In the genomic region with DNA sequence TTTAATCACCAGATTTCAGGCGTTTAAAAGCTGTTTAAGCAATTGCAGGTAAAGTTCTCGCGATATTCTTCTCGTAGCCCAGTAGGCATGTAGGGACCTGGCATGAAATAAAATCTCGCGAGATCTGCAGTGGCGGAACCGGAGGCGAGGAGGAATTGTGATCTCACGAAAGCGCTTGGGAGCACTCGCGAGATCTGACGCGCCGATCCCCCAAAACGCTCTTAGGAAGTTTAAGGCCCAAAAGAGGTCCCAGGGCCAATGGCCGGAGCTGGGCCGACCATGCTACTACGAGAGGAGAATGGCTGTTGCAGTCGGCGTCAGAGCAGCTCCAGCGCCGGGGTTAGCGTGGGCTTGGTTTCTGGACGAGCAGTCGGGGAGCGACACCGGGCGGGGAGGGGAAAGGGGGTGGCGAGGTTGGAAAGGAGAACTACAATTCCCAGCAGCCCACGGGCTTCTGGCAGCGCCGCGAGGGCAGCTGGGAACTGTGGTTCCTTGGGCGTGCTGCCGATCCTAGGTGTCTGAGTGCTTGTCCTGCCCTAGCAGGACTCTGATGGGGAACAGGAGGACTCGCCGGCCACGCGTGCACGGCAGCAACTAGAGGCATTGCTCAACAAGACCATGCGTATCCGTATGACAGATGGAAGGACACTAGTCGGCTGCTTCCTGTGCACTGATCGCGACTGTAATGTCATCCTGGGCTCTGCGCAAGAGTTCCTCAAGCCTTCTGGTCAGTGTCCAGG, we compare ENCODE assay signal across 8 mouse cellular contexts. TPM values are rescaled to one million over a fixed set of nuclear protein-coding genes. Genes with fewer than 3 reads are reported as not detected.
DNase-seq lines count a peak whose midpoint lies in the region; ATAC-seq and TF ChIP-seq lines count a peak whose summit lies in the region.

No protein-coding gene starts in this region.

- no peaks in the 10 kb centered on the region for H3K27me3 ChIP-seq in heart, embryonic 11.5 days (ENCODE audit: control insufficient read depth, insufficient read depth, low read length)
- no peaks in the 10 kb centered on the region for H3K27me3 ChIP-seq in kidney, embryonic 16.5 days (ENCODE audit: insufficient read depth, low read length)
- H3K27me3 ChIP-seq in liver, adult 2 months (ENCODE audit: control insufficient read depth, insufficient read depth, low read length), result no peaks in the 10 kb centered on the region
- H3K27me3 ChIP-seq in myocyte (ENCODE audit: control insufficient read depth, insufficient read depth, insufficient read length), result no peaks in the 10 kb centered on the region
- H3K27me3 ChIP-seq in splenic B cell, adult 2 months (ENCODE audit: control insufficient read depth, insufficient read depth, low read length, poor library complexity, severe bottlenecking), result no peaks in the 10 kb centered on the region

- peaks cover 13% of the 10 kb centered on the region for H3K36me3 ChIP-seq in heart, embryonic 11.5 days (ENCODE audit: control insufficient read depth, insufficient read depth, low read length)
- peaks cover 16% of the 10 kb centered on the region for H3K36me3 ChIP-seq in kidney, embryonic 16.5 days (ENCODE audit: insufficient read depth, low read length)
- peaks cover 4% of the 10 kb centered on the region; the same call in 1 of the 2 replicates for H3K36me3 ChIP-seq in liver, adult 2 months (ENCODE audit: control insufficient read depth, insufficient read depth, low read length)
- H3K36me3 ChIP-seq in myocyte (ENCODE audit: control insufficient read depth, insufficient read depth), result peaks cover 17% of the 10 kb centered on the region
- H3K36me3 ChIP-seq in splenic B cell, adult 2 months (ENCODE audit: control insufficient read depth, insufficient read depth, low read length, poor library complexity, severe bottlenecking), result peaks cover 2% of the 10 kb centered on the region; the same call in 1 of the 2 replicates

- H3K27ac ChIP-seq in bone marrow macrophage, adult 2 months (ENCODE audit: insufficient read depth, low read depth, low read length), result peak overlapping the region; percentile 92
- peak overlapping the region; percentile 89 for H3K27ac ChIP-seq in heart, embryonic 11.5 days (ENCODE audit: low read depth, low read length)
- H3K27ac ChIP-seq in kidney, embryonic 16.5 days (ENCODE audit: low read length), result peak overlapping the region; percentile 99
- peak overlapping the region; percentile 95 for H3K27ac ChIP-seq in liver, adult 2 months (replicated peaks; ENCODE audit: insufficient read depth, low read depth, low read length)

- WGBS in heart, embryonic 11.5 days (ENCODE audit: insufficient replicate concordance), result under 1% methylated on average over 48 of the region's 48 CpGs
- under 1% methylated on average over 48 of the region's 48 CpGs for WGBS in kidney, embryonic 16.5 days
- under 1% methylated on average over 48 of the region's 48 CpGs for WGBS in liver, adult 2 months

- no peaks in the 10 kb centered on the region for H3K9me3 ChIP-seq in heart, embryonic 11.5 days (replicated peaks; ENCODE audit: control insufficient read depth, low read length)
- H3K9me3 ChIP-seq in kidney, embryonic 16.5 days (ENCODE audit: low read length), result no peaks in the 10 kb centered on the region

- TF ChIP-seq POLR2A in bone marrow macrophage, adult 2 months (IDR thresholded peaks at IDR 0.05; ENCODE audit: borderline replicate concordance, low read depth, low read length), result no peak
- peak; percentile 44; the same call in 1 of the 2 replicates for TF ChIP-seq POLR2A in liver, adult 2 months (IDR thresholded peaks at IDR 0.05; ENCODE audit: extremely low read depth, insufficient read depth, low read length)
- peak; percentile 77 for TF ChIP-seq POLR2A in myocyte (IDR thresholded peaks at IDR 0.05; ENCODE audit: insufficient read length, low read depth)

- TF ChIP-seq CTCF in bone marrow macrophage, adult 2 months (IDR thresholded peaks at IDR 0.05; ENCODE audit: low read depth, low read length), result no peak
- no peak for TF ChIP-seq CTCF in liver, adult 2 months (IDR thresholded peaks at IDR 0.05; ENCODE audit: low read depth, low read length)

- H3K79me2 ChIP-seq in liver, adult 2 months (ENCODE audit: control insufficient read depth, insufficient read depth, low read length), result no peaks in the 10 kb centered on the region; the same call in 1 of the 2 replicates
- peaks cover 15% of the 10 kb centered on the region for H3K79me2 ChIP-seq in myocyte (ENCODE audit: control insufficient read depth, insufficient read depth)

- H3K9ac ChIP-seq in heart, embryonic 11.5 days (ENCODE audit: low read depth, low read length), result peak overlapping the region; percentile 86
- H3K9ac ChIP-seq in kidney, embryonic 16.5 days (replicated peaks; ENCODE audit: low read length), result peak overlapping the region; percentile 98
- H3K9ac ChIP-seq in liver, adult 2 months (ENCODE audit: low read depth, low read length), result peak overlapping the region; percentile 92

- peak overlapping the region; percentile 81 for H3K4me2 ChIP-seq in heart, embryonic 11.5 days
- H3K4me2 ChIP-seq in kidney, embryonic 16.5 days (replicated peaks; ENCODE audit: low read depth, low read length), result peak overlapping the region; percentile 80
- H3K4me2 ChIP-seq in myocyte (ENCODE audit: low read depth), result peak overlapping the region; percentile 95

- H3K4me1 ChIP-seq in bone marrow macrophage, adult 2 months (ENCODE audit: control insufficient read depth, insufficient read depth, low read length), result no peaks in the 10 kb centered on the region
- peaks cover 43% of the 10 kb centered on the region for H3K4me1 ChIP-seq in heart, embryonic 11.5 days (ENCODE audit: control insufficient read depth, insufficient read depth, low read length)
- peaks cover 43% of the 10 kb centered on the region for H3K4me1 ChIP-seq in kidney, embryonic 16.5 days (ENCODE audit: insufficient read depth, low read length)
- H3K4me1 ChIP-seq in liver, adult 2 months (ENCODE audit: control insufficient read depth, insufficient read depth, low read length), result peaks cover 6% of the 10 kb centered on the region

- peak; percentile 100 for DNase-seq in A20 (ENCODE audit: low read depth, low spot score)
- peak; percentile 97 for DNase-seq in liver, adult 2 months (ENCODE audit: extremely low read depth, low read depth, low spot score)
- DNase-seq in splenic B cell, adult 2 months (ENCODE audit: low read depth, low spot score), result peak; percentile 99

- peak; percentile 87 for ATAC-seq in erythroblast, adult 5-6 weeks (replicated peaks; ENCODE audit: low FRiP score, poor library complexity, severe bottlenecking)
- peak; percentile 80 for ATAC-seq in heart, embryonic 11.5 days (replicated peaks; ENCODE audit: insufficient number of reproducible peaks, low FRiP score, low TSS enrichment)
- peak; percentile 88 for ATAC-seq in kidney, embryonic 16.5 days (ENCODE audit: low FRiP score, low TSS enrichment)

- peak overlapping the region; percentile 85 for H3ac ChIP-seq in myocyte (ENCODE audit: control insufficient read depth, insufficient read length)

- H3K4me3 ChIP-seq in bone marrow macrophage, adult 2 months (ENCODE audit: insufficient read depth, low read length), result peak overlapping the region; percentile 76
- peak overlapping the region; percentile 59 for H3K4me3 ChIP-seq in heart, embryonic 11.5 days (ENCODE audit: low read depth, low read length)
- H3K4me3 ChIP-seq in kidney, embryonic 16.5 days (ENCODE audit: low read length), result peak overlapping the region; percentile 82
- peak overlapping the region; percentile 79 for H3K4me3 ChIP-seq in liver, adult 2 months (ENCODE audit: insufficient read depth, low read depth, low read length)
- peak overlapping the region; percentile 81 for H3K4me3 ChIP-seq in myocyte

RNA-seq across cellular contexts. Expression of a gene that starts 0.4 kb away (rescaled TPM):
- 22.5 and 23.2 TPM in 2 replicates for polyA plus RNA-seq in bone marrow macrophage, adult 2 months (2012; ENCODE audit: insufficient read depth, insufficient read length, missing spikeins)
- 12.5 and 16.1 TPM in 2 replicates for total RNA-seq in erythroblast, adult 5-6 weeks (2015; ENCODE audit: low replicate concordance)
- total RNA-seq in erythroblast, adult 5-6 weeks (2017; ENCODE audit: low replicate concordance), result 23.5 and 31.4 TPM in 2 replicates
- polyA plus RNA-seq in heart, embryonic 11.5 days (2014; fragmentation: Nextera tagmentation; extraction: Ambion mirVana), result 19.6 and 25.0 TPM in 2 replicates
- polyA plus RNA-seq in kidney, embryonic 16.5 days (2015; fragmentation: Nextera tagmentation; extraction: Ambion mirVana), result 34.0 and 37.3 TPM in 2 replicates
- 33.9 and 40.7 TPM in 2 replicates for total RNA-seq in liver, adult 2 months (2014; rRNA removed)
- 21.1 and 22.1 TPM in 2 replicates for polyA plus RNA-seq in liver, adult 2 months (2012; rRNA removed)
- polyA plus RNA-seq in myocyte (2012; fragmentation: generic; extraction: Trizol), result 23.0 TPM

RNA-seq across cellular contexts. Expression of a gene that starts 0.5 kb away (rescaled TPM):
- polyA plus RNA-seq in bone marrow macrophage, adult 2 months (2012; ENCODE audit: insufficient read depth, insufficient read length, missing spikeins), result 69.8 and 73.7 TPM in 2 replicates
- total RNA-seq in erythroblast, adult 5-6 weeks (2015; ENCODE audit: low replicate concordance), result 25.6 and 30.3 TPM in 2 replicates
- 18.5 and 25.2 TPM in 2 replicates for total RNA-seq in erythroblast, adult 5-6 weeks (2017; ENCODE audit: low replicate concordance)
- 166 and 170 TPM in 2 replicates for polyA plus RNA-seq in heart, embryonic 11.5 days (2014; fragmentation: Nextera tagmentation; extraction: Ambion mirVana)
- 142 and 150 TPM in 2 replicates for polyA plus RNA-seq in kidney, embryonic 16.5 days (2015; fragmentation: Nextera tagmentation; extraction: Ambion mirVana)
- total RNA-seq in liver, adult 2 months (2014; rRNA removed), result 86.6 and 91.5 TPM in 2 replicates
- 133 and 150 TPM in 2 replicates for polyA plus RNA-seq in liver, adult 2 months (2012; rRNA removed)
- polyA plus RNA-seq in myocyte (2012; fragmentation: generic; extraction: Trizol), result 126 TPM

RNA-seq across cellular contexts. Expression of a gene that starts 2.2 kb away (rescaled TPM):
- not detected in 2 replicates for polyA plus RNA-seq in bone marrow macrophage, adult 2 months (2012; ENCODE audit: insufficient read depth, insufficient read length, missing spikeins)
- not detected in 2 replicates for total RNA-seq in erythroblast, adult 5-6 weeks (2015; ENCODE audit: low replicate concordance)
- not detected in 2 replicates for total RNA-seq in erythroblast, adult 5-6 weeks (2017; ENCODE audit: low replicate concordance)
- 30.5 and 31.7 TPM in 2 replicates for polyA plus RNA-seq in heart, embryonic 11.5 days (2014; fragmentation: Nextera tagmentation; extraction: Ambion mirVana)
- 46.5 and 47.7 TPM in 2 replicates for polyA plus RNA-seq in kidney, embryonic 16.5 days (2015; fragmentation: Nextera tagmentation; extraction: Ambion mirVana)
- 1.3 and 1.7 TPM in 2 replicates for total RNA-seq in liver, adult 2 months (2014; rRNA removed)
- 6.7 and 8.5 TPM in 2 replicates for polyA plus RNA-seq in liver, adult 2 months (2012; rRNA removed)
- 0.16 TPM for polyA plus RNA-seq in myocyte (2012; fragmentation: generic; extraction: Trizol)

RNA-seq across cellular contexts. Expression of a gene that starts 17.7 kb away (rescaled TPM):
- 8.1 and 9.3 TPM in 2 replicates for polyA plus RNA-seq in bone marrow macrophage, adult 2 months (2012; ENCODE audit: insufficient read depth, insufficient read length, missing spikeins)
- 5.8 and 8.2 TPM in 2 replicates for total RNA-seq in erythroblast, adult 5-6 weeks (2015; ENCODE audit: low replicate concordance)
- total RNA-seq in erythroblast, adult 5-6 weeks (2017; ENCODE audit: low replicate concordance), result 0.84 and 1.5 TPM in 2 replicates
- polyA plus RNA-seq in heart, embryonic 11.5 days (2014; fragmentation: Nextera tagmentation; extraction: Ambion mirVana), result 21.5 and 25.1 TPM in 2 replicates
- polyA plus RNA-seq in kidney, embryonic 16.5 days (2015; fragmentation: Nextera tagmentation; extraction: Ambion mirVana), result 26.0 and 31.3 TPM in 2 replicates
- total RNA-seq in liver, adult 2 months (2014; rRNA removed), result 1.6 and 2.3 TPM in 2 replicates
- 4.2 and 4.6 TPM in 2 replicates for polyA plus RNA-seq in liver, adult 2 months (2012; rRNA removed)
- 31.0 TPM for polyA plus RNA-seq in myocyte (2012; fragmentation: generic; extraction: Trizol)

RNA-seq across cellular contexts. Expression of a gene that starts 26.6 kb away (rescaled TPM):
- 134 and 137 TPM in 2 replicates for polyA plus RNA-seq in bone marrow macrophage, adult 2 months (2012; ENCODE audit: insufficient read depth, insufficient read length, missing spikeins)
- 7.9 and 9.8 TPM in 2 replicates for total RNA-seq in erythroblast, adult 5-6 weeks (2015; ENCODE audit: low replicate concordance)
- 16.8 and 18.5 TPM in 2 replicates for total RNA-seq in erythroblast, adult 5-6 weeks (2017; ENCODE audit: low replicate concordance)
- polyA plus RNA-seq in heart, embryonic 11.5 days (2014; fragmentation: Nextera tagmentation; extraction: Ambion mirVana), result 15.5 and 21.8 TPM in 2 replicates
- polyA plus RNA-seq in kidney, embryonic 16.5 days (2015; fragmentation: Nextera tagmentation; extraction: Ambion mirVana), result 58.6 and 67.2 TPM in 2 replicates
- 45.2 and 57.5 TPM in 2 replicates for total RNA-seq in liver, adult 2 months (2014; rRNA removed)
- 55.2 and 80.2 TPM in 2 replicates for polyA plus RNA-seq in liver, adult 2 months (2012; rRNA removed)
- polyA plus RNA-seq in myocyte (2012; fragmentation: generic; extraction: Trizol), result 148 TPM

Comparison
In these comparisons a context has a peak if more than half of its experiments do, and no peak if none do; other contexts are left out.
1. Peak in every context shown above with its lines: DNase-seq, ATAC-seq, H3K4me3 ChIP-seq and H3K27ac ChIP-seq.